In genomic region chr11:5510686-5511085, GRCm38 (mm10) we compare ENCODE assay signal across 27 mouse cellular contexts. TPM values are rescaled to one million over a fixed set of nuclear protein-coding genes. Genes with fewer than 3 reads are reported as not detected.
"Had no signal": no experiment of that assay in that cellular context is flagged by ENCODE, and none has a peak within 500 bp of the region (broad histone marks: within the 10 kb centered on the region; RNA-seq: fewer than 3 reads in every experiment).

No protein-coding gene starts in this region.

RNA-seq across cellular contexts. Expression of gene Ankrd36, which starts 58.8 kb away (rescaled TPM):
- total RNA-seq: gastrocnemius, adult 2 months; gastrocnemius, postnatal 10 days; gastrocnemius, postnatal 25 days; gastrocnemius, postnatal 4 days; granulocyte monocyte progenitor cell, adult 5-6 weeks; heart, adult 18-20 months; heart, adult 8-10 months; heart, postnatal 10 days; heart, postnatal 25 days; heart, postnatal 4 days; layer of hippocampus, adult 2 months; layer of hippocampus, postnatal 10 days; layer of hippocampus, postnatal 25 days; left cerebral cortex, adult 2 months; left cerebral cortex, postnatal 14 days; left cerebral cortex, postnatal 36 days had no signal
- polyA plus RNA-seq: heart, embryonic 14.5 days; heart, embryonic 16.5 days; hindbrain, embryonic 10.5 days; hindbrain, embryonic 14.5 days; hindbrain, embryonic 16.5 days; inflammation-experienced regulatory T-cells, adult 6 months; intestine, postnatal 0 days; kidney, embryonic 15.5 days; kidney, postnatal 0 days; limb, embryonic 10.5 days; limb, embryonic 12.5 days had no signal
